Mouse (Mus musculus) kidney, adult 8-10 months (tissue): ENCODE measurements around the gene Rps27rt.
"Not testable (repeated sequence)": the region's sequence is repeated elsewhere in the genome, so short reads cannot be mapped to it uniquely, and the experiment has no call there.

Source experiments
- DNase-seq, 2 experiments: peaks; one replicate each; pipeline ENCODE4 v3.0.0; 2022

The Rps27rt gene

GRCm38 (mm10) chr9:114979969-114980368, 2.6 kb downstream of the Rps27rt start:
- DNase-seq = no peak

GRCm38 (mm10) chr9:114978281-114979111, 4.0 kb downstream of the Rps27rt start, which contains the start of gene Osbpl10:
Gene Osbpl10 (plus strand): TSS chr9:114978569.
- peak; percentile 89 to 92 for DNase-seq

- peak in 1 of 2 experiments; percentile 30 for DNase-seq
These were observed 4.9 kb downstream of the Rps27rt start for GRCm38 (mm10) chr9:114977461-114978280.

- DNase-seq = not testable (repeated sequence)
These were observed 16.3 kb downstream of the Rps27rt start for GRCm38 (mm10) chr9:114966286-114966685.

GRCm38 (mm10) chr9:114964093-114964492, 18.4 kb downstream of the Rps27rt start:
- DNase-seq = no peak

GRCm38 (mm10) chr9:114960844-114961243, 21.7 kb downstream of the Rps27rt start:
- DNase-seq = no peak

- DNase-seq = peak; percentile 41 to 43
These were observed 22.3 kb downstream of the Rps27rt start for GRCm38 (mm10) chr9:114960043-114960789.

GRCm38 (mm10) chr9:114956945-114957344, 25.6 kb downstream of the Rps27rt start:
- no peak for DNase-seq

- DNase-seq = no peak
These were observed 27.2 kb downstream of the Rps27rt start for GRCm38 (mm10) chr9:114955340-114955739.

GRCm38 (mm10) chr9:114952866-114953265, 29.7 kb downstream of the Rps27rt start:
- DNase-seq = peak in 1 of 2 experiments; percentile 42

GRCm38 (mm10) chr9:114948395-114948794, 34.1 kb downstream of the Rps27rt start:
- no peak for DNase-seq

- DNase-seq = no peak
These were observed 37.0 kb downstream of the Rps27rt start for GRCm38 (mm10) chr9:114945576-114945975.

- DNase-seq = no peak
These were observed 37.9 kb downstream of the Rps27rt start for GRCm38 (mm10) chr9:114944642-114945041.

- no peak for DNase-seq
These were observed 45.9 kb downstream of the Rps27rt start for GRCm38 (mm10) chr9:114936687-114937086.

GRCm38 (mm10) chr9:114935321-114935720, 47.2 kb downstream of the Rps27rt start:
- no peak for DNase-seq

GRCm38 (mm10) chr9:114934231-114934630, 48.3 kb downstream of the Rps27rt start:
- no peak for DNase-seq

- peak; percentile 98 for DNase-seq
These were observed 48.8 kb downstream of the Rps27rt start, which contains the start of gene Gpd1l for GRCm38 (mm10) chr9:114933723-114934171. Gene Gpd1l (minus strand): TSS chr9:114933987.

- no peak for DNase-seq
These were observed 49.4 kb downstream of the Rps27rt start for GRCm38 (mm10) chr9:114933037-114933722.

- peak; percentile 34 to 52 for DNase-seq
These were observed 49.9 kb downstream of the Rps27rt start for GRCm38 (mm10) chr9:114932607-114933006.
